Mouse (Mus musculus): ENCODE measurements at regions not wholly inside any gene's neighbourhood (a gene's known extent, or its start where the extent isn't known, plus 50 kb on each side); places are given as distances from the start of the nearest gene placed in this dataset.

GRCm38 (mm10) chr17:42188531-42188930, 127.2 kb upstream of the Ptchd4 start:
- ATAC-seq (ENCODE audit: low read depth): no peak
- Histone ChIP-seq H3K4me3 (no peak overlapping the region), H3K27me3 (no peaks in the 10 kb centered on the region), H3K27ac (replicated peaks) (no peak overlapping the region), H3K9ac (no peak overlapping the region), H3K4me1 (replicated peaks) (no peaks in the 10 kb centered on the region), H3K9me3 (no peaks in the 10 kb centered on the region), H3K4me2 (no peak overlapping the region), H3K36me3 (no peaks in the 10 kb centered on the region)
- WGBS: 92% methylated on average over 1 of the region's 1 CpGs

GRCm38 (mm10) chr17:42190206-42190902, 125.4 kb upstream of the Ptchd4 start:
- Histone ChIP-seq H3K9ac (no peak overlapping the region), H3K4me1 (replicated peaks) (no peaks in the 10 kb centered on the region), H3K36me3 (no peaks in the 10 kb centered on the region), H3K27me3 (no peaks in the 10 kb centered on the region), H3K4me3 (no peak overlapping the region), H3K9me3 (no peaks in the 10 kb centered on the region), H3K4me2 (no peak overlapping the region), H3K27ac (replicated peaks) (no peak overlapping the region)
- WGBS: 79% methylated on average over 8 of the region's 8 CpGs
- ATAC-seq (ENCODE audit: low read depth): no peak

All from neural tube, embryonic 13.5 days (tissue).